Mouse (Mus musculus) forebrain, embryonic 11.5 days (tissue): Measurements from ENCODE around the gene Ift27. TPM values are rescaled to one million over a fixed set of nuclear protein-coding genes. Genes with fewer than 3 reads are reported as not detected.

Experiments used
- ATAC-seq: fragments of 200-750 bp; cut with Nextera tagmentation; replicated peaks from 2 replicates; pipeline ENCODE4 v1.8.0; 2017; ENCODE audit warnings: moderate TSS enrichment; ENCODE audit not compliant: low FRiP score
- DNase-seq: peaks from one replicate; pipeline ENCODE4 v3.0.0-alpha.2; 2017; ENCODE audit warnings: low spot score
- H3K27ac ChIP-seq: fragments of 300-500 bp; sonication (generic); 2 replicates; pipeline ENCODE4 v1.5.1; 2014; ENCODE audit warnings: low read depth, low read length
- H3K27me3 ChIP-seq: fragments of 300-500 bp; sonication (generic); 2 replicates; pipeline ENCODE4 v1.6.1; 2014; ENCODE audit warnings: mild to moderate bottlenecking, low read length, mixed read lengths; ENCODE audit not compliant: control insufficient read depth, insufficient read depth
- H3K36me3 ChIP-seq: fragments of 300-500 bp; sonication (generic); 2 replicates; pipeline ENCODE4 v1.6.1; 2014; ENCODE audit warnings: mild to moderate bottlenecking, low read length, moderate library complexity, mixed read lengths; ENCODE audit not compliant: control insufficient read depth, insufficient read depth
- H3K4me1 ChIP-seq: fragments of 300-500 bp; sonication (generic); replicated peaks from 2 replicates; pipeline ENCODE4 v1.6.1; 2014; ENCODE audit warnings: low read length, mixed read lengths; ENCODE audit not compliant: control insufficient read depth, insufficient read depth
- H3K4me2 ChIP-seq: fragments of 300-500 bp; sonication (generic); 2 replicates; pipeline ENCODE4 v1.6.1; 2014; ENCODE audit warnings: low read depth, mild to moderate bottlenecking, low read length, moderate library complexity, mixed read lengths; ENCODE audit not compliant: severe bottlenecking
- H3K4me3 ChIP-seq: fragments of 300-500 bp; sonication (generic); 2 replicates; pipeline ENCODE4 v1.5.1; 2014; ENCODE audit warnings: low read depth, low read length
- H3K9ac ChIP-seq: fragments of 300-500 bp; sonication (generic); 2 replicates; pipeline ENCODE4 v1.6.1; 2014; ENCODE audit warnings: low read length
- H3K9me3 ChIP-seq: fragments of 300-500 bp; sonication (generic); 2 replicates; pipeline ENCODE4 v1.6.1; 2016; ENCODE audit warnings: low read length, mixed read lengths; ENCODE audit not compliant: control insufficient read depth
- WGBS: fragments of 180-500 bp; shearing (Covaris S2); extraction: QIAGEN DNeasy Blood & Tissue Kit; methylation state at CpG from one replicate; pipeline ENCODE4 v1.1.7; 2014; 5-methylcytosine and 5-hydroxymethylcytosine counted together
- polyA plus RNA-seq: library from polyadenylated mRNA; unstranded; fragments of >200 nt; fragmentation: Nextera tagmentation; extraction: Ambion mirVana; gene quantifications from 2 replicates; pipeline ENCODE4 v1.2.1, GENCODE M21; 2014

Gene Ift27
- polyA plus RNA-seq, 1 experiment from 2014 or later, result 145 TPM

DNA sequence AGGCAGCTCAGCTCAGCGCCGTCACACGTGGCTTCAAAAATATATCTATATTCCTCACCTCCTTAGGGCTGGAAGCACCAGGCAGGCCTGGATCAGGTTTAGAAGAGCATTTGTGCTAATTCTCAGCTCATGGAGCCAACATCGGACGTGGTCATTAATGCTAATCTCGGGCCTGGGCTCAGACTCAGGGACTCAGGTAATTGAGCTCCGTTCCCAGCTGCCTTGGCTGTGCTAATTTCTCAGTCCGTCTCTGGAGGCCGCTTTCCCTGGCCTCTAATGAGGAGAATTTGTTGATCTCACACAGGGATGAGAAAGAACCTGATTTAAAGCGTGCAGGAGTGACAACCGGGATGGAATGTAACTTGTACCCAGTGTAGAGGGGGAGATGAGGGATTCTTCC is 9.4 kb downstream of the Ift27 start:
- Histone ChIP-seq H3K4me3 (no peak overlapping the region), H3K9me3 (no peaks in the 10 kb centered on the region), H3K4me2 (no peak overlapping the region), H3K36me3 (no peaks in the 10 kb centered on the region), H3K27me3 (no peaks in the 10 kb centered on the region), H3K27ac (no peak overlapping the region), H3K9ac (no peak overlapping the region), H3K4me1 (no peaks in the 10 kb centered on the region)
- ATAC-seq (no peak), DNase-seq (no peak)
- 89% methylated on average over 11 of the region's 11 CpGs for WGBS

DNA sequence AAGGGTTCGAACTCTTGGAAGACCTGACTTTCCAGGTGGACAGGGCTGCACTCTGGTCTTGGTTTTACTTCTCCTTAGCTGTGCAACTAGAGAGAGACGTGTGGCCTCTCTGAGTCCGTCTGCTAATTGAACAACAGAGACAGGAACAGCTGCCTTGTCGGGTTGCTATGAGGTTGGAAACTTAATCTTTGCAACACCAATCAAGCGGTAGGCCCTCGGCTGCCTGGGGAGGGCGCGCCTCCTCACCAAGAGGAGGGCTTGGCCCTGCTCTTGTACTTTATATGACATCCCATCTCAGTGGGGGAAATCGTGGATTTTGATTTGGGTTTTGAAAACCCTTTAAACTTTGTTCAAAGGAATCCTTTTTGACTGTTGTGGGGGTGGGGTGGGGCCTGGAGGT is 12.0 kb downstream of the Ift27 start:
- DNase-seq (no peak), ATAC-seq (no peak)
- H3K4me2 ChIP-seq, result no peak overlapping the region
- no peaks in the 10 kb centered on the region for H3K36me3 ChIP-seq
- no peak overlapping the region for H3K4me3 ChIP-seq
- no peaks in the 10 kb centered on the region for H3K9me3 ChIP-seq
- no peak overlapping the region for H3K9ac ChIP-seq
- WGBS, result 84% methylated on average over 9 of the region's 9 CpGs
- H3K4me1 ChIP-seq, result no peaks in the 10 kb centered on the region
- H3K27me3 ChIP-seq, result no peaks in the 10 kb centered on the region
- no peak overlapping the region for H3K27ac ChIP-seq

DNA sequence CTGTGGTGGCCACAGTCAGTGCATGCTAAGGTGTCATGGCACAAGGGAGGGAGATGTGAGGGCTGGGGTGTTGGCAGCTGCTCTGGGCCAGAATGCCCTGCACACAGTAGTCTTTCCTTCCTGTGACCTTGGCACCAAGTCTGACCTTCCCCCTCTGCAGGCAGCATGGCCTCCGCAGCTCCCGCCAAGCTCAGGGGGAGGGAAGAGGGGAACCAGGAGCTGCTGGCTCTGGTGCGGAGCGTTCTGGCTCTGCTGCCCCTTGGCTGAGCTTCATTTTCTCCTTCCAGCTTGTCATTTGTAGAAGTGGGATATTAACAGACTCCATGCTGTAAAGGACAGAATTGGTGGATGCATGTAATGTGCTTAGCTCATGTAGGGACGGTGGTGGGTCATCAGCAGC is 15.6 kb downstream of the Ift27 start:
- DNase-seq (no peak), ATAC-seq (no peak)
- no peaks in the 10 kb centered on the region for H3K4me1 ChIP-seq
- H3K27ac ChIP-seq, result no peak overlapping the region
- no peaks in the 10 kb centered on the region for H3K36me3 ChIP-seq
- 93% methylated on average over 3 of the region's 5 CpGs for WGBS
- no peaks in the 10 kb centered on the region for H3K27me3 ChIP-seq
- no peak overlapping the region for H3K4me3 ChIP-seq
- H3K9me3 ChIP-seq, result no peaks in the 10 kb centered on the region
- no peak overlapping the region for H3K4me2 ChIP-seq
- no peak overlapping the region for H3K9ac ChIP-seq

DNA sequence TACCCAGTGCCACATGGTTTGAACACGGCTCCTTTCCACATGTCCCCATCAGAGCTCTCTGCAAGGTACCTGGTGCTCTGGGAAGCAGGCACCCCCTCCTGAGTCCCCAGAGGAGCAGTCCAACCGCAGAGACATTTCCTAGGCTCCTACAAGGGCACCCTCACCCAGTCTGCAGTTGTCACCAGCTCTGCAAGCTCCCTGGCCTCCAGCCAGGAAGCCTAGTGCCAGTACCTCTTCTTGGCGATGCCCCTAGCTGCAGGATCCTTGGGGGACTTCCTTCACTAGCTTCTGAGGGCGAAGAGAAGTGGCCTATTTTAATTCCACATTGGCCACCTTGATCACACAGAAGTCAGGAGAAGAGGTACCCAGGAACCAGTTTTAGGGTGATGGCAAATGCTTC is 16.1 kb downstream of the Ift27 start:
- DNase-seq, result no peak
- no peaks in the 10 kb centered on the region for H3K36me3 ChIP-seq

DNA sequence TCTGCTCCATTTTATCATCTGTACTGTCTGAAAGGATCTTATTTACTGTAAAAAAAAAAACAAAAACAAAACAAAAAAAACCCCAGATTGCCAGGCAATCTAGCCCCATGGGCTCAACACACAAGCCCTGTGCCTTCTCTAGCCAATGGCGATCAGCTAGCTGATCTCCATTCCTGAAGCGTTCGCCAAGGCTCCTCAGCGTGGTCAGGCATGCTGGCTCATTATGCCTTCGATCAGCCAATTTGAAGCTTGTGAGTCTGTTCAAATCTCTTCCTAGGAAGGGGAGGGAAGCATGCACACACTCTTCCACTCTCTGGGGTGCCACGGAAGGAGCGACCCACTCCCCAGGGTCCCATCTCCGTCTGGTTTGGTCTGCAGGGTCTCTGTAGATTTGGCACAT is 16.6 kb downstream of the Ift27 start:
- 79% methylated on average over 8 of the region's 8 CpGs for WGBS
- no peak for DNase-seq
- Histone ChIP-seq H3K27me3 (no peaks in the 10 kb centered on the region), H3K4me1 (no peaks in the 10 kb centered on the region), H3K36me3 (no peaks in the 10 kb centered on the region), H3K27ac (no peak overlapping the region), H3K4me3 (no peak overlapping the region), H3K9ac (no peak overlapping the region), H3K9me3 (no peaks in the 10 kb centered on the region), H3K4me2 (no peak overlapping the region)
- no peak for ATAC-seq

More for the DNA sequence above, 16.1 kb downstream of the Ift27 start:
- Histone ChIP-seq H3K4me2 (no peak overlapping the region), H3K27me3 (no peaks in the 10 kb centered on the region), H3K27ac (no peak overlapping the region), H3K4me1 (no peaks in the 10 kb centered on the region), H3K9ac (no peak overlapping the region), H3K4me3 (no peak overlapping the region), H3K9me3 (no peaks in the 10 kb centered on the region)
- no peak for ATAC-seq
- 81% methylated on average over 4 of the region's 4 CpGs for WGBS

DNA sequence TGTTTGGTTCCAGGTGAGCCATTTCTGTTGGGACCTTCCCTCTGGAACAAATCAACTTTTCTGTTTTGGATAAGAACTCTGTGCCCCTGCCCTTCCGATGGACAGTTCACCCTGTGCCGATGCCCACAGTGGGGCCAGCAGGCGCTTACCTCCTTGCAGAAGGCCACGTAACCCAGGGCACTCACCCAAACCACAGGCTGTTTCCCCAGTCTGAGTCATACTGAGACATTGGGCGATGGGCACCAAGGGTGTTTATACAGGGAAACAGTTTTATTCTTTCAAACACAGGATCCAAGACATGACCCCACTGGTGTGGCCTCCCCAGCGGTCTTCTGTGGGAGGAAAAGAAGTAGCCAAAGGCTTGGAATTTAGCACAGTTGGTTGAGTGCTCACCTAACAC is 18.5 kb downstream of the Ift27 start:
- WGBS, result 86% methylated on average over 6 of the region's 6 CpGs
- H3K27me3 ChIP-seq, result no peaks in the 10 kb centered on the region
- no peaks in the 10 kb centered on the region for H3K4me1 ChIP-seq
- no peak overlapping the region for H3K27ac ChIP-seq
- H3K36me3 ChIP-seq, result no peaks in the 10 kb centered on the region
- no peak for DNase-seq
- H3K4me3 ChIP-seq, result no peak overlapping the region
- H3K4me2 ChIP-seq, result no peak overlapping the region
- no peak for ATAC-seq
- H3K9me3 ChIP-seq, result no peaks in the 10 kb centered on the region
- no peak overlapping the region for H3K9ac ChIP-seq

DNA sequence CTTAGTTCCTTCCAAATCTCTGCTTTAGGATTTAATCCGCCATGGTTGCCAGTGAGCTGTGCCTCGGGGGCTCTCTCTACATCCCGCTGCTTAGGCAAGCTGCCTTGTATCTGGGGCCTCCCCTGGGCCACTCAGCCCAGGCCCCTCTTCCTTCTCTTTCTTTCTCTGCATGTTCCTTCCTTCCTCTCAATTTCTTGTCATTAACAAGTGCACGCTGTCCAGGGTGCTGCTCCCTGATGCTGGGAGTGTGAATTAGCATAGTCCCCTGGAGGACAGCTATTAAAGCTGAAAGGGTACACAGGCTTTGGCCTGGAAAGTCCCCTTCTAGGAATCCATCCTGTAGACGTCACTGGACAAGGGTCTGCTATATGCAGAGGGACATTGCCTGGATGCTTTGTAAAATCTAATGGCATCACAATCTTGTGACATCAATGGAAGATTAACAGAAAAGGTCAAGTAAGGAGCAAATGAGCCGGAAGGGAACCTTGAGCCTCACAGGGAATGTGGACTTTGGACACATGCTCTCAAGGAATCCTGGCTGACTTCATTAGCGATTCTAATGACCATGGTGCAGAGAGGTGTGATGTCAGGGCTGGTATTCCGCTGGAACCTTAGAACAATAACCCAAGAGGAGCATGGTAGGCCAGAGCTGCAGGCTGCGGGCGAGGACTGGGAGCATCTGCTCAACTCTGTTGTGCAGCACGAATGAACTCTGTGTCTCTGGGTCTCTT is 20.7 kb downstream of the Ift27 start:
- DNase-seq, result no peak
- WGBS, result 42% methylated on average over 11 of the region's 11 CpGs

DNA sequence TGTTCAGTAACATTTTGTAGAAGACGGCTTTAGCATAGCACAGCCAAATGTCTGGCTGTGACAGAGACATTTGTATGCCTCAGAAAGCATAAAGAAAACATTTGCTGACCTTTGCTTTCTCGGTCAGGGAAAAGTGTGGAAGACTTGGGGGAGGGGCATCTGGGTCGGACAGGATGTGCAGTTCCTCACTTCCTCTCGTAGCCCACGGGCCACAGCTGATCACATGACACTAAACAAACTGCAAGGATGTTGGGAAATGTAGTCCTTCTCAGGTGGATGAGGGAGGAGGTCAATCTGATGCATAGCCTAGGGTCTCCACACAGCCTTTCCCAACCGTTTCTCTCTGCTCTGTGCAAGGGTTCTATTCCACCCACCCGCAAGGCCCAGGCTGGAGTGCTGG is 25.3 kb downstream of the Ift27 start:
- no peak overlapping the region for H3K4me3 ChIP-seq
- no peak overlapping the region for H3K4me2 ChIP-seq
- DNase-seq (no peak), ATAC-seq (no peak)
- H3K4me1 ChIP-seq, result no peaks in the 10 kb centered on the region
- H3K27ac ChIP-seq, result no peak overlapping the region
- no peaks in the 10 kb centered on the region for H3K9me3 ChIP-seq
- H3K9ac ChIP-seq, result no peak overlapping the region
- H3K36me3 ChIP-seq, result no peaks in the 10 kb centered on the region
- no peaks in the 10 kb centered on the region for H3K27me3 ChIP-seq
- WGBS, result 77% methylated on average over 7 of the region's 7 CpGs

More for the DNA sequence above, 20.7 kb downstream of the Ift27 start:
- no peaks in the 10 kb centered on the region for H3K36me3 ChIP-seq
- H3K9me3 ChIP-seq, result no peaks in the 10 kb centered on the region
- no peak overlapping the region for H3K9ac ChIP-seq
- no peak overlapping the region for H3K4me2 ChIP-seq
- no peaks in the 10 kb centered on the region for H3K4me1 ChIP-seq
- no peak overlapping the region for H3K27ac ChIP-seq
- H3K4me3 ChIP-seq, result no peak overlapping the region
- no peak for ATAC-seq
- H3K27me3 ChIP-seq, result no peaks in the 10 kb centered on the region

DNA sequence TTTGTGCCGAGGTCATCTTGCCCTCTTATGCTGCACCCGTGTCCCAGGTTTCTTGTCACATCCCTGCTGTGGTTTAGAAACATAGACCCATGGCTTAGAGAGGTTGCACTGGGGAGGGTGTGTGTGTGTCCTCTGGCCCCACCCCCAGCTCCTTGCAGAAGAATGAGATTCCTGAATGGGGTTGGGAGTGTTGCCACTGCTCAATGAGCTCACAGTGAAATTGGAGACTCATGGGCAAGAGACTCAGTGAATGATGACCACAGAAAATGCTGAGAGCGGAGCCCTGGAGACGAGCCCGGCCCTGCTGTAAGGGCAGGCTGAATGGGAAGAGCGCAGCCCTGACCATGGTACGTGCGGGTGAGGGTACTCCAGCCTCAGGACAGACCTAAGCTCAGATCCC is 33.7 kb downstream of the Ift27 start:
- DNase-seq, result no peak
- Histone ChIP-seq H3K9me3 (no peaks in the 10 kb centered on the region), H3K4me3 (no peak overlapping the region), H3K27ac (no peak overlapping the region), H3K4me1 (no peaks in the 10 kb centered on the region), H3K4me2 (no peak overlapping the region), H3K36me3 (no peaks in the 10 kb centered on the region), H3K9ac (no peak overlapping the region), H3K27me3 (no peaks in the 10 kb centered on the region)
- 64% methylated on average over 8 of the region's 8 CpGs for WGBS
- no peak for ATAC-seq
